ENCODE assay signal across 25 mouse cellular contexts in genomic region chr5:72897998-72898397, GRCm38 (mm10). TPM values are rescaled to one million over a fixed set of nuclear protein-coding genes. Genes with fewer than 3 reads are reported as not detected.
DNase-seq lines count a peak whose midpoint lies in the region; ATAC-seq lines count a peak whose summit lies in the region.
"Had no signal": no experiment of that assay in that cellular context is flagged by ENCODE, and none has a peak within 500 bp of the region (broad histone marks: within the 10 kb centered on the region; RNA-seq: fewer than 3 reads in every experiment).

No protein-coding gene starts in this region.

- H3K27ac ChIP-seq in embryonic facial prominence, embryonic 14.5 days (replicated peaks; ENCODE audit: low read depth, low read length) = no peak overlapping the region
- H3K27ac ChIP-seq in embryonic facial prominence, embryonic 10.5 days (replicated peaks) = no peak overlapping the region
- peak overlapping the region; percentile 82 for H3K27ac ChIP-seq in heart, embryonic 15.5 days
- H3K27ac ChIP-seq in heart, embryonic 11.5 days (ENCODE audit: low read depth, low read length) = no peak overlapping the region
- H3K27ac ChIP-seq: hindbrain, embryonic 10.5 days; hindbrain, postnatal 0 days; limb, embryonic 15.5 days; midbrain, embryonic 10.5 days; neural tube, embryonic 13.5 days had no signal

- H3K4me1 ChIP-seq in embryonic facial prominence, embryonic 14.5 days (ENCODE audit: control insufficient read depth, insufficient read depth, low read length) = peaks cover 4% of the 10 kb centered on the region; the same call in 1 of the 2 replicates
- no peaks in the 10 kb centered on the region for H3K4me1 ChIP-seq in embryonic facial prominence, embryonic 10.5 days
- H3K4me1 ChIP-seq in heart, embryonic 15.5 days (replicated peaks) = peaks cover 37% of the 10 kb centered on the region
- peaks cover 13% of the 10 kb centered on the region; the same call in 1 of the 2 replicates for H3K4me1 ChIP-seq in heart, embryonic 11.5 days (ENCODE audit: control insufficient read depth, insufficient read depth, low read length)
- H3K4me1 ChIP-seq: limb, embryonic 15.5 days; neural tube, embryonic 13.5 days had no signal

- H3K27me3 ChIP-seq in embryonic facial prominence, embryonic 14.5 days (replicated peaks; ENCODE audit: control insufficient read depth, insufficient read depth, low read length) = no peaks in the 10 kb centered on the region
- no peaks in the 10 kb centered on the region for H3K27me3 ChIP-seq in embryonic facial prominence, embryonic 10.5 days (replicated peaks; ENCODE audit: low read depth, poor library complexity, severe bottlenecking)
- H3K27me3 ChIP-seq in heart, embryonic 15.5 days = no peaks in the 10 kb centered on the region
- no peaks in the 10 kb centered on the region for H3K27me3 ChIP-seq in heart, embryonic 11.5 days (ENCODE audit: control insufficient read depth, insufficient read depth, low read length)
- H3K27me3 ChIP-seq: limb, embryonic 15.5 days; neural tube, embryonic 13.5 days; Patski had no signal

- no peaks in the 10 kb centered on the region for H3K9me3 ChIP-seq in embryonic facial prominence, embryonic 14.5 days (ENCODE audit: control insufficient read depth, low read length)
- no peaks in the 10 kb centered on the region for H3K9me3 ChIP-seq in embryonic facial prominence, embryonic 10.5 days
- no peaks in the 10 kb centered on the region for H3K9me3 ChIP-seq in heart, embryonic 15.5 days (replicated peaks)
- no peaks in the 10 kb centered on the region for H3K9me3 ChIP-seq in heart, embryonic 11.5 days (replicated peaks; ENCODE audit: control insufficient read depth, low read length)
- H3K9me3 ChIP-seq: hindbrain, embryonic 10.5 days; limb, embryonic 15.5 days; midbrain, embryonic 10.5 days; neural tube, embryonic 13.5 days had no signal

- H3K9ac ChIP-seq in embryonic facial prominence, embryonic 14.5 days (ENCODE audit: low read depth, low read length) = no peak overlapping the region
- H3K9ac ChIP-seq in heart, embryonic 15.5 days = no peak overlapping the region
- H3K9ac ChIP-seq in heart, embryonic 11.5 days (ENCODE audit: low read depth, low read length) = no peak overlapping the region
- H3K9ac ChIP-seq: forebrain, postnatal 0 days; limb, embryonic 15.5 days; neural tube, embryonic 13.5 days had no signal

- H3K36me3 ChIP-seq in embryonic facial prominence, embryonic 14.5 days (ENCODE audit: control insufficient read depth, insufficient read depth, low read length) = no peaks in the 10 kb centered on the region
- H3K36me3 ChIP-seq in embryonic facial prominence, embryonic 10.5 days (replicated peaks) = no peaks in the 10 kb centered on the region
- no peaks in the 10 kb centered on the region for H3K36me3 ChIP-seq in heart, embryonic 15.5 days
- no peaks in the 10 kb centered on the region for H3K36me3 ChIP-seq in heart, embryonic 11.5 days (ENCODE audit: control insufficient read depth, insufficient read depth, low read length)
- H3K36me3 ChIP-seq: hindbrain, embryonic 10.5 days; limb, embryonic 15.5 days; midbrain, embryonic 10.5 days; neural tube, embryonic 13.5 days had no signal

- DNase-seq in embryonic facial prominence, embryonic 14.5 days (ENCODE audit: low spot score) = no peak
- no peak for DNase-seq in embryonic facial prominence, embryonic 10.5 days (ENCODE audit: low spot score)
- peak; percentile 48 for DNase-seq in R1 (ENCODE audit: low read depth, low spot score)
- DNase-seq: adrenal gland, postnatal 10 days; cerebellum, adult 2 months; cerebellum, postnatal 25 days; forebrain, postnatal 0 days; kidney, adult 9 months; kidney, postnatal 14 days; left cerebral cortex, postnatal 4 days; lung, postnatal 4 days; thymus, postnatal 14 days had no signal

- ATAC-seq in embryonic facial prominence, embryonic 14.5 days (ENCODE audit: low read depth) = peak; percentile 26; the same call in 1 of the 2 replicates
- no peak for ATAC-seq in heart, embryonic 15.5 days (replicated peaks; ENCODE audit: insufficient number of reproducible peaks, insufficient read depth, low FRiP score, low read depth)
- ATAC-seq in heart, embryonic 11.5 days (replicated peaks; ENCODE audit: insufficient number of reproducible peaks, low FRiP score, low TSS enrichment) = no peak
- peak; percentile 18; the same call in 1 of the 2 replicates for ATAC-seq in megakaryocyte progenitor cell, adult 5-6 weeks (replicated peaks; ENCODE audit: poor library complexity)
- ATAC-seq in activated CD4-positive, CD25-positive, alpha-beta regulatory T cell, adult 4 months = no peak
- ATAC-seq: forebrain, postnatal 0 days; hindbrain, postnatal 0 days; intestine, embryonic 16.5 days; midbrain, embryonic 16.5 days; Patski had no signal

- WGBS in embryonic facial prominence, embryonic 14.5 days = 30% methylated on average over 6 of the region's 6 CpGs
- WGBS in embryonic facial prominence, embryonic 10.5 days = 48% methylated on average over 6 of the region's 6 CpGs
- WGBS in heart, embryonic 15.5 days = 42% methylated on average over 6 of the region's 6 CpGs
- WGBS in heart, embryonic 11.5 days (ENCODE audit: insufficient replicate concordance) = 37% methylated on average over 6 of the region's 6 CpGs

- H3K4me2 ChIP-seq in embryonic facial prominence, embryonic 14.5 days (ENCODE audit: low read depth, low read length) = no peak overlapping the region
- no peak overlapping the region for H3K4me2 ChIP-seq in heart, embryonic 15.5 days
- H3K4me2 ChIP-seq in heart, embryonic 11.5 days = no peak overlapping the region
- H3K4me2 ChIP-seq: limb, embryonic 15.5 days; neural tube, embryonic 13.5 days had no signal

- H3K4me3 ChIP-seq in embryonic facial prominence, embryonic 14.5 days (ENCODE audit: low read depth, low read length) = no peak overlapping the region
- H3K4me3 ChIP-seq in embryonic facial prominence, embryonic 10.5 days = no peak overlapping the region
- no peak overlapping the region for H3K4me3 ChIP-seq in heart, embryonic 15.5 days
- H3K4me3 ChIP-seq in heart, embryonic 11.5 days (ENCODE audit: low read depth, low read length) = no peak overlapping the region
- H3K4me3 ChIP-seq: hindbrain, embryonic 10.5 days; limb, embryonic 15.5 days; midbrain, embryonic 10.5 days; myocyte; neural tube, embryonic 13.5 days had no signal

RNA-seq across cellular contexts. Expression of gene Slain2, which starts 16.1 kb away (rescaled TPM):
- polyA plus RNA-seq in embryonic facial prominence, embryonic 14.5 days (2014; fragmentation: Nextera tagmentation; extraction: Ambion mirVana) = 24.9 and 25.5 TPM in 2 replicates
- 15.3 and 16.3 TPM in 2 replicates for polyA plus RNA-seq in embryonic facial prominence, embryonic 10.5 days (2016; fragmentation: Nextera tagmentation; extraction: Ambion mirVana)
- polyA plus RNA-seq in heart, embryonic 15.5 days (2015; fragmentation: Nextera tagmentation; extraction: Ambion mirVana) = 22.5 and 23.2 TPM in 2 replicates
- polyA plus RNA-seq in heart, embryonic 11.5 days (2014; fragmentation: Nextera tagmentation; extraction: Ambion mirVana) = 23.1 and 25.2 TPM in 2 replicates
- 43.2 and 48.5 TPM in 2 replicates for total RNA-seq in megakaryocyte progenitor cell, adult 5-6 weeks (2015)
- total RNA-seq in megakaryocyte progenitor cell, adult 5-6 weeks (2017) = 48.0 and 58.0 TPM in 2 replicates
- 10 to 100 TPM; 11.7 to 13.9 TPM for polyA plus RNA-seq in activated CD4-positive, CD25-positive, alpha-beta regulatory T cell, adult 4 months (2017; shearing (Covaris generic))

RNA-seq across cellular contexts. Expression of gene Tec, which starts 29.7 kb away (rescaled TPM):
- 7.8 and 7.9 TPM in 2 replicates for polyA plus RNA-seq in embryonic facial prominence, embryonic 14.5 days (2014; fragmentation: Nextera tagmentation; extraction: Ambion mirVana)
- polyA plus RNA-seq in embryonic facial prominence, embryonic 10.5 days (2016; fragmentation: Nextera tagmentation; extraction: Ambion mirVana) = 1.5 and 1.8 TPM in 2 replicates
- polyA plus RNA-seq in heart, embryonic 15.5 days (2015; fragmentation: Nextera tagmentation; extraction: Ambion mirVana) = 17.8 and 19.0 TPM in 2 replicates
- polyA plus RNA-seq in heart, embryonic 11.5 days (2014; fragmentation: Nextera tagmentation; extraction: Ambion mirVana) = 11.9 and 14.5 TPM in 2 replicates
- total RNA-seq in megakaryocyte progenitor cell, adult 5-6 weeks (2015) = 23.4 and 23.5 TPM in 2 replicates
- total RNA-seq in megakaryocyte progenitor cell, adult 5-6 weeks (2017) = 33.4 and 42.2 TPM in 2 replicates
- polyA plus RNA-seq in activated CD4-positive, CD25-positive, alpha-beta regulatory T cell, adult 4 months (2017; shearing (Covaris generic)) = 10 to 100 TPM; 10.1 to 10.6 TPM

Comparison
In these comparisons a context has a peak if more than half of its experiments do, and no peak if none do; other contexts are left out.
1. ATAC-seq: peak in embryonic facial prominence, embryonic 14.5 days (single experiment) and megakaryocyte progenitor cell, adult 5-6 weeks (single experiment); none in heart, embryonic 15.5 days (single experiment), heart, embryonic 11.5 days (single experiment) and activated CD4-positive, CD25-positive, alpha-beta regulatory T cell, adult 4 months (single experiment).